Comparison of ENCODE assay signal across 26 mouse cellular contexts in genomic region chr4:124216351-124216750, GRCm38 (mm10).
DNase-seq lines count a peak whose midpoint lies in the region; ATAC-seq and TF ChIP-seq lines count a peak whose summit lies in the region.
"Had no signal": no experiment of that assay in that cellular context is flagged by ENCODE, and none has a peak within 500 bp of the region (broad histone marks: within the 10 kb centered on the region; RNA-seq: fewer than 3 reads in every experiment).

No protein-coding gene starts in this region.

- DNase-seq in cerebellum, adult 2 months: peak; percentile 21 to 33
- DNase-seq in cerebellum, postnatal 10 days: peak; percentile 53 to 66
- no peak for DNase-seq in cerebellum, postnatal 4 days (ENCODE audit: low spot score in 2 of 2)
- DNase-seq in cerebellum, postnatal 14 days: peak; percentile 39 to 53
- peak; percentile 16 to 23 for DNase-seq in cerebellum, postnatal 36 days
- no peak for DNase-seq in layer of hippocampus, adult 9-11 months
- DNase-seq: adrenal gland, adult 2 months; adrenal gland, postnatal 14 days; B cell, adult 2 months; embryo, embryonic 11 days; gastrocnemius, postnatal 25 days; heart, adult 18-20 months; heart, postnatal 10 days; heart, postnatal 36 days; kidney, adult 2 months had no signal

- H3K27ac ChIP-seq in cerebellum, adult 2 months (ENCODE audit: insufficient read depth, low read length): no peak overlapping the region
- H3K27ac ChIP-seq: embryonic facial prominence, embryonic 10.5 days; embryonic facial prominence, embryonic 13.5 days; forebrain, embryonic 15.5 days; heart, embryonic 15.5 days; hindbrain, embryonic 10.5 days; hindbrain, embryonic 13.5 days had no signal

- no peak for TF ChIP-seq POLR2A in cerebellum, adult 2 months (IDR thresholded peaks at IDR 0.05; ENCODE audit: borderline replicate concordance, insufficient read depth, low read length)

- H3K27me3 ChIP-seq in cerebellum, adult 2 months (ENCODE audit: control insufficient read depth, insufficient read depth, low read length): no peaks in the 10 kb centered on the region; the same call in 1 of the 2 replicates
- H3K27me3 ChIP-seq: heart, embryonic 12.5 days had no signal

- H3K4me3 ChIP-seq in cerebellum, adult 2 months (replicated peaks; ENCODE audit: insufficient read depth, low read depth, low read length): no peak overlapping the region
- H3K4me3 ChIP-seq: embryonic facial prominence, embryonic 10.5 days; embryonic facial prominence, embryonic 13.5 days; erythroblast, embryonic 14.5 days; forebrain, embryonic 12.5 days; forebrain, embryonic 15.5 days; heart, embryonic 12.5 days; heart, embryonic 15.5 days; hindbrain, embryonic 10.5 days; hindbrain, embryonic 13.5 days had no signal

- ATAC-seq in cerebellum, adult (ENCODE audit: insufficient number of reproducible peaks, low FRiP score, low TSS enrichment): no peak
- ATAC-seq: intestine, postnatal 0 days had no signal

- no peak for TF ChIP-seq CTCF in cerebellum, adult 2 months (IDR thresholded peaks at IDR 0.05; ENCODE audit: borderline replicate concordance, insufficient read depth, low read depth, low read length)

- 20% methylated on average over 5 of the region's 5 CpGs for WGBS in cerebellum, adult 2 months

- peaks cover 3% of the 10 kb centered on the region; the same call in 1 of the 2 replicates for H3K4me1 ChIP-seq in cerebellum, adult 2 months (ENCODE audit: control insufficient read depth, insufficient read depth, low read length)
- H3K4me1 ChIP-seq: embryonic facial prominence, embryonic 10.5 days had no signal

Comparison
In these comparisons a context has a peak if more than half of its experiments do, and no peak if none do; other contexts are left out.
1. DNase-seq: peak in cerebellum, adult 2 months (2 of 2), cerebellum, postnatal 10 days (2 of 2), cerebellum, postnatal 14 days (2 of 2) and cerebellum, postnatal 36 days (2 of 2); none in cerebellum, postnatal 4 days (0 of 2) and layer of hippocampus, adult 9-11 months (single experiment).